Mouse (Mus musculus): ENCODE data around the gene Tmod3. TPM values are rescaled to one million over a fixed set of nuclear protein-coding genes. Genes with fewer than 3 reads are reported as not detected.
A peak's percentile ranks its signal among the peaks of the same experiment; 100 is the strongest.
"Not testable (repeated sequence)": the region's sequence is repeated elsewhere in the genome, so short reads cannot be mapped to it uniquely, and the experiment has no call there.

Gene Tmod3
- polyA plus RNA-seq, 2 experiments from 2014 or later: 159 to 175 TPM

DNA sequence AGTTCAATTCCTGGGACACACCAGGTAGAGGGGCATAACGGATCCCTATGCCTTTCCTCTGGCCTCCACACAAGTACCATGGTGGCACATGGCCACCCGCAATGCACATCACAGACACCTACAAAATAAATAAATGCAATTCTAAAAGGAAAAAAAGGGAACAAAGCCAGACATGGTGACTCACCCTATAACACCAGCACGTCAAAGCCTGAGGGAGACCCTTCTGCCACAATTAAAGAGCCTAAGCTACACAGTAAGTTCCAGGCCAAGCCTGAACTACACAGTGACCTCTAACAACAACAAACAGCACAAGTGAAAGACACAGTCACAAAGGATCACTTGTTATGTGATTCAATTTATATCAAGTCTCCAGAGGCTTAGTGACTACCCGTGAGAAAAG, 5.7 kb downstream of the Tmod3 start:
- no peak for ATAC-seq

DNA sequence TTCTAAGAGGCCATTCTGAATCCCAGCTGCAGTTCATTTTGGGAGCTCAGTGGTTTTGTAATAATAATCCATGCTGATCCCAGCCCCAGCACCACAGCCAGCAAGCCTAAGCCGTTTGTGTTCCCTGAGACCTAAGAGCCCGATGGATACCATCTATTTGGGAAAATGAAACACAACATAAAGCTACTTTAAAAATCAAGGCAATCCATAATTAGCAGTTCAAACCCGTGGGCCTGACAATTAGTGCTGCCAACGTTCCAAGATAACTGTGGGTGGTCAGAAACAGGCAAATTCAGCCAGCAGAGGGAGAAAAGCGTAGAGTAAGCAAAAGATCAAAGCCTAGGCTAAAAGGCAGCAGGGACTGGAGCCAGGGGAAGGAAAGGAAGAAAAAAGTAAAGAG, 8.1 kb downstream of the Tmod3 start:
- no peak for ATAC-seq

GRCm38 (mm10) chr9:75549010-75549409, 10.4 kb downstream of the Tmod3 start:
- ATAC-seq: no peak

GRCm38 (mm10) chr9:75546885-75547553, 12.4 kb downstream of the Tmod3 start:
- ATAC-seq: peak; percentile 61

DNA sequence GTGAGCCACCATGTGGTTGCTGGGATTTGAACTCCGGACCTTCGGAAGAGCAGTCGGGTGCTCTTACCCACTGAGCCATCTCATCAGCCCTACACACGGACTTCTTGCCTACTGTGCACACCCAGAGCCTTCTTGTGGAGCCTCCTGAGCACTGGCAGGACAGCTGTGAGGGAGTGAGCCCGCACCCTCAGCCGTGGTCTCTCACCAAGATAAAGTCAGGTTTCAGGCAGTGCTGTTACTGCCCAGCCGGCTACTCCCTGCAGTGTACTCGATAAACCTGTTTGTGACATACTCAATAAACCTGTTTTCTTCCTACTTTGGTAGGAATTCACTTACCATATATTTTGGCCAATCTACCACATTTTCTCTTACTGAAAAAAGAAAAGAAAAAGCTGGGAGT, 13.9 kb downstream of the Tmod3 start:
- ATAC-seq: no peak

GRCm38 (mm10) chr9:75541497-75541896, 18.0 kb downstream of the Tmod3 start:
- peak; percentile 87 for ATAC-seq

- no peak for ATAC-seq
These were observed 23.0 kb downstream of the Tmod3 start for GRCm38 (mm10) chr9:75536422-75536821.

DNA sequence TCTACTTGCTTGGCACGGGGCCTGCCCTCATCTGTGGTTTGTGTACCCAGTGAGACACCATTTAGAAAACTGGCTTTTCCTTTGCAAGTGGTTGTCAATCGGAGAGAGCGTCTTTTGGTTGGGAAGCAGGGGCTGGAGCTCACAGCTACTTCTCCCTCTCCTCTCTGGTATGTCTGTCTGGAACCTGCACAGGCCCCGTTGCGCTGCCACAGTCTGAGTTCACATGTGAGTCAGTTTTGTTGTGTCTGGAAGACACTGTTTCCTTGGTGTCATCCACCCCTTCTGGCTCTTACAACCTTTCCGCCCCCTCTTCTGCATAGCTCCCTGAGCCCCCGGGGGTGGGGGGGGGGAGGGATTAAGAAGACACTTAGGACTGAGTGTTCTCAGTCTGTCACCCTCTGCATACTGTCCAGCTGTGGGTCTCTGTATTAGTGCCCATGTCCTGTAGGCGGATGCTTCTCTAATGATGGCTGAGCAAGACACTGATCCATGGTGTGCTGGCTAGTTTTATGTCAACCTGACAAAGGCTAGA, 25.0 kb downstream of the Tmod3 start:
- no peak for ATAC-seq

GRCm38 (mm10) chr9:75532989-75533388, 26.5 kb downstream of the Tmod3 start:
- ATAC-seq: not testable (repeated sequence)

DNA sequence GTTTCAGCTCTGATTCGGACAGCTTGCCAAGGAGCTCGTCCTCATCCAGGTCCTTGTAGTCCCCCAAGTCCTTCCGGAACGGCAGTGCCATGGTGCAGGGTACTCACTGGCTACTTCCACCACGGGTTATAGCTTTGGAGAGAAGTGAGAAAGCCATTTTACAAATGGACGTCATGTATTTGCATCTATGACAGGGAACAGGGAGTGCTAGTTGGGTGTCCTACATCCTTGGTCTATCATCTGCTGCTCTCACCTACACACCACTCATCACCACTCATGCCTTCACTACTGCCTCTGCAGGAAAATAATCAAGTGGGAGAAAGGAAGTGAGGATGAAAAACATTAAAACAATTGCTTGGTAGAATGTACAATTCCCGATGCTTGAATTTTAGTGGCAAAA, 27.0 kb downstream of the Tmod3 start:
- no peak for ATAC-seq

DNA sequence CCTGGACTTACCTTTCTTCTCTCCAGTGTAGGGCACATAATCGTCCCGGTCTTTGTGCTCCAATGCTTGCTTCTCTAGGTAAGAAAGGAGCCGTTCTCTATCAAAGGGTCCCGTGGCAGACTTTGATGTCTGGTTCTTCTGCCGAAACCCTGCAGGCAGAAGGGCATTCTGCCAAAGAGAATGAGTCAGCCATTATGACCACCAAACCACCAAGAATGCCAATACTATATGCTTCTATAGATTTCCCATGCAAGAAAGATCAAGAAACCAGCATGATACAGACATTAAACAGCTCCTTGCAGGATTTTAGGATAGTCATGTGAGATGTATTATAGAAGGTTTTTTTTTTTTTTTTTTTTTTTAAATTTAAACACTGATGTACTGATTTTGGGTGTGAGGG, 30.1 kb downstream of the Tmod3 start:
- no peak for ATAC-seq

GRCm38 (mm10) chr9:75528096-75528495, 31.4 kb downstream of the Tmod3 start:
- ATAC-seq: no peak

DNA sequence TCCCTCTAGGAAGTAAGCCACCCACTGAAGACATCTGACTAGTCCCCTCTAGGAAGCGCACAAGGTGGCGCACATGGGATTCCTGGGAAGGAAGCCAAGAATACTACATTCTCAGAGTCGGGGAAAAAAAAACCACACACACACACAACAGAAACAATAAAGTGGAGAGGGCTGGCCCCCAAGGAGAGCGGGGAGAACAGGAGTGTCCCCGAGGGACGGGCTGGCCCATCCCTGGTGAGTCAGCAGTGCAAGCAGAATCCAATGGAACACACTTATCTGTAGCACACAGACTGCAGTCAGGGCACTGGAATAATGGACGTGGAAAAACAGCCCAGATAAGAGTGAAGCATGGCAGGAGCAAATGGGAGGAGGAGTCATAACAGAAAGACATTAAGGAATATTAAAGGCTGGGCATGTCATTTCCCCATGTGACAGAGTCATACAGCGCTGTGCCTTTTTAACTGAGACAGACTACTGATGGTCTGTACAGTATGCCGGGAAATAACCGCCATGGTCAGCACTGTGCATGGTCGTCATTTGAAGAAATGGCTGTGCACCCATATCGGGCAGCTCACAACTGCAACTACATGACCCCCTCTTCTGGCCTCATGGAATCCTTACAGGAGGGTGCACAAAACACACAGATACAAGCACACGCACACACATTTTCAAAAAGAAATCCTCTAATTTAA, 31.9 kb downstream of the Tmod3 start:
- ATAC-seq: no peak

DNA sequence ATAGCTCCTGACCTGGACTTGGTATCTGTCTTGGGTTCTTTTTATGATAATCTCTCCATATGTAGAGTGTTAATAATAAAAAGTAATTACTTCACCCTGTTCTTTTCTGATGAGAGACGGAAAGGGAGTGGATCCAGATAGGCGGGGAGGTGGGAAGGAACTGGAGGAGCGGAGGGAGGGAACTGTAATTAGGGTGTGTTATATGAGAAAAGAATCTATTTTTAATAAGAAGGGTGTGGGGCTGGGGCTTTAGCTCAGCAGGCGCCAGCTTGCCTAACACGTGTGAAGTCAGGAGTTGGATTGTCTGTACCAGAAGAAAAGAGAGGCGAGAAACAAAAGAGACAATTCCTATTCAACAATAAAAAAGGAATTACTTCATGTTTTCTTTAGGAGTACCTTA, 35.8 kb downstream of the Tmod3 start:
- no peak for ATAC-seq

- ATAC-seq: no peak
These were observed 37.2 kb downstream of the Tmod3 start for GRCm38 (mm10) chr9:75522217-75522616.

- ATAC-seq: peak; percentile 78
These were observed 37.7 kb downstream of the Tmod3 start for GRCm38 (mm10) chr9:75521788-75522187.

GRCm38 (mm10) chr9:75520940-75521339, 38.5 kb downstream of the Tmod3 start:
- no peak for ATAC-seq

DNA sequence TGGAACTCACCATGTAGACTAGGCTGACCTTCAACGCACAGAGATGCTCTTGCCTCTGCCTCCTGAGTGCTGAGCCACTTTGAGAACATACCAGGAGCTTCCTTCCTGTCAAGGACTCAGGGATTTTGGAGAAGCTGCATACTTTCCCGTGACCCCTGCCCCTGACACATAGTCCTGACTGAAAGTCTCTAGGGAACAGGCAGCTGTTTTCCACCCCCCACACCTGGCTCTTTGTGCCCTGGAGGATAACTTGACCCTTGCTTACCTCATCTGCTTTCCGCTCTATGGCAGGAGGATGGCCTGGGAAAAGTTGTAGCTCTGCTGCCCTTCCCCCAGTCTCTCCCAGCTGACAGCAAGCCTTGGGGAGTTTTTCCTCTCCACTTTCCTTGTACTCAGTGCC, 41.7 kb downstream of the Tmod3 start:
- no peak for ATAC-seq

DNA sequence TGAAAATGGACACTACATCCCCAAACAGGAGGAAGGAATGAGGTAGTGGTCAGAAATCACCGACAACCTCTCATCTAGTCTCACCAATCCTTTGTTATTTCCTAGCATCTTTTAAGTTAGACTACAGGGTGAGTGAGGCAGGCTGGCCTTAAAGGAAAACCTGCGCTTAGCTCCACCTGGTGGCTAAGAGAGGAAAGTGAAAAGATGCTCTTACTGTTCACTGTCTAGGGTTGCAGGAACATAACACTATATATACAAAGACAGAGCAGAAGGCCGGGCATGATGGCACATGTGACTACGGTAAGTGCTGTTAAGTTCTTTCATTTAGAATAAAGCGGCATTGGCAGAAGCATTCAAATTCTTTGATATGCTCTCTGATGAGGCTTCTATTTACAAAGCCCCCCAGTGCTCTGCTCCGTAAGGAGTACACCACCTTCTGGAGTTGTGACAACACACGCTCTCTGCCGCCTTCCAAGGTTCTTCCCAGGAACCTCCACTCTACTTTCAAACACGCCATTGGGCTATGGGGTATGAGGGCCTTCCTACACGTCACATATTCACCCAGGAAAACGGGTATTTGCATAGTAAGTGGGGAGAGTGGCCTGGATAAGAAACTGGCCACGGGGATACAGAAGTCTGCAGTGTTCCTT, 43.9 kb downstream of the Tmod3 start:
- ATAC-seq: peak; percentile 65

GRCm38 (mm10) chr9:75511236-75511939, 48.1 kb downstream of the Tmod3 start:
- no peak for ATAC-seq

DNA sequence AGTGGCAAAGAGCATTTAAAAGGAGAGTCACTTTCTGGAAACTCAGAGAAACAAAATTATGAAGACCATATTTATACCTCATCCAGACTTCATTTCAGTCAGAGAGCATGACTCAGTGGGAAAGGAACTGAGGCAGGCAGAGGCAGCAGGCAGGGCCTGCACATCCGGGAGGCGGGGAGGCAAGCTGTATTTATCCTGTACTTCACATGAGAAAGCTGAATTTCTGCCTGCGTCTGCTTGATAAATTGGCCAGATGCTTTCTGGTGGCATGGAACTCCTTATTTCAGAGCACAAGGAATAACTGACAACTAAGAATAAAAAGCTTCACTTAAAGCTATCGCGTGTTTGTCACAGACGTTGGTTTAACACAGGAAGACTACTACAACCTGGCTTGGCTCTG, 55.1 kb downstream of the Tmod3 start:
- no peak for ATAC-seq

GRCm38 (mm10) chr9:75498571-75498970, 60.9 kb downstream of the Tmod3 start:
- no peak for ATAC-seq

DNA sequence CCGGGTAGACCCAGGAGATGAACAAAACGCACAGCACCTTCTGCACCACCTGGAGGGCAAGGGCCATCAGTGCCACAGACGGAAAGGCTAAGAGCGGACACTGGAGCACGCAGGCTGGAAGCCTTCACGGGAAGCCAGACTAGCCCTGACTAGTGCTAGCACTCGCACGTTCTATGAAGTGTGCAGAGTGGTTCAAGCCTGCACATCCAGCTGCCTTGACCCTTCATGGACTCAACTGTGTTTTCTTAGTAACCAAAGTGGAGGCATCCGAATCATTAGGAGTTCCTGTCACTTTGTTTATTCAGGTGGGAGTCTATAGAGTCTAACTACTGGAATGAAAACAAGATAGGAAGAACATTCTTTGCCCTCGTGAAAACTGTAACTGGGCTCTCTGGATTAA, 63.5 kb downstream of the Tmod3 start:
- ATAC-seq: no peak

Data from activated CD4-positive, CD25-positive, alpha-beta regulatory T cell, adult 4 months (primary cell).